Mouse (Mus musculus): ENCODE data around the gene Rmi2. TPM values are rescaled to one million over a fixed set of nuclear protein-coding genes. Genes with fewer than 3 reads are reported as not detected.

Rmi2 gene
- total RNA-seq, 2 experiments from 2014 or later, result 1.2 to 1.9 TPM

- Histone ChIP-seq H3K4me3 (no peak overlapping the region), H3K27ac (no peak overlapping the region)
- no peak for TF ChIP-seq CTCF (IDR thresholded peaks at IDR 0.05)
- peak; percentile 48 for DNase-seq
- intact Hi-C loops (cut with DNase I), result loop anchor here (2.0 kb wide), 1 partner anchor 291 kb away; no protein-coding TSS in a partner anchor
Observed at GRCm38 (mm10) chr16:10881231-10881962, 46.5 kb downstream of the Rmi2 start.

- intact Hi-C loops (cut with DNase I), result no loop called here
- Histone ChIP-seq H3K27ac (no peak overlapping the region), H3K4me3 (no peak overlapping the region)
- DNase-seq, result no peak
- no peak for TF ChIP-seq CTCF (IDR thresholded peaks at IDR 0.05)
Observed at GRCm38 (mm10) chr16:10887436-10887835, 52.6 kb downstream of the Rmi2 start.

GRCm38 (mm10) chr16:10890363-10890762 is 55.5 kb downstream of the Rmi2 start:
- intact Hi-C loops (cut with DNase I), result no loop called here
- Histone ChIP-seq H3K4me3 (no peak overlapping the region), H3K27ac (no peak overlapping the region)
- peak; percentile 21; the same call in 1 of the 2 replicates for TF ChIP-seq CTCF (IDR thresholded peaks at IDR 0.05)
- no peak for DNase-seq

- intact Hi-C loops (cut with DNase I), result no loop called here
- DNase-seq, result no peak
- TF ChIP-seq CTCF (IDR thresholded peaks at IDR 0.05), result no peak
- Histone ChIP-seq H3K27ac (no peak overlapping the region), H3K4me3 (no peak overlapping the region)
Observed at GRCm38 (mm10) chr16:10893161-10893560, 58.3 kb downstream of the Rmi2 start.

- no peak overlapping the region for H3K27ac ChIP-seq
- DNase-seq, result no peak
Observed at GRCm38 (mm10) chr16:10895906-10896305, 61.0 kb downstream of the Rmi2 start.

GRCm38 (mm10) chr16:10897372-10897771 is 62.5 kb downstream of the Rmi2 start:
- DNase-seq, result no peak
- intact Hi-C loops (cut with DNase I), result no loop called here
- Histone ChIP-seq H3K27ac (no peak overlapping the region), H3K4me3 (no peak overlapping the region)
- TF ChIP-seq CTCF (IDR thresholded peaks at IDR 0.05), result no peak

More at GRCm38 (mm10) chr16:10895906-10896305, 61.0 kb downstream of the Rmi2 start:
- TF ChIP-seq CTCF (IDR thresholded peaks at IDR 0.05), result no peak
- H3K4me3 ChIP-seq, result no peak overlapping the region
- intact Hi-C loops (cut with DNase I), result no loop called here

- intact Hi-C loops (cut with DNase I), result no loop called here
- DNase-seq, result no peak
- Histone ChIP-seq H3K4me3 (no peak overlapping the region), H3K27ac (no peak overlapping the region)
- TF ChIP-seq CTCF (IDR thresholded peaks at IDR 0.05), result no peak
Observed at GRCm38 (mm10) chr16:10900736-10901135, 65.9 kb downstream of the Rmi2 start.

- no peak for DNase-seq
- no peak overlapping the region for H3K4me3 ChIP-seq
- TF ChIP-seq CTCF (IDR thresholded peaks at IDR 0.05), result no peak
- no peak overlapping the region for H3K27ac ChIP-seq
- intact Hi-C loops (cut with DNase I), result no loop called here
Observed at GRCm38 (mm10) chr16:10901956-10902355, 67.1 kb downstream of the Rmi2 start.

GRCm38 (mm10) chr16:10902849-10903248 is 68.0 kb downstream of the Rmi2 start:
- intact Hi-C loops (cut with DNase I), result no loop called here

GRCm38 (mm10) chr16:10905661-10906113 is 70.8 kb downstream of the Rmi2 start:
- Histone ChIP-seq H3K27ac (no peak overlapping the region), H3K4me3 (no peak overlapping the region)
- no peak for TF ChIP-seq CTCF (IDR thresholded peaks at IDR 0.05)
- intact Hi-C loops (cut with DNase I), result no loop called here
- DNase-seq, result no peak

More at GRCm38 (mm10) chr16:10902849-10903248, 68.0 kb downstream of the Rmi2 start:
- no peak overlapping the region for H3K4me3 ChIP-seq
- no peak for DNase-seq
- peak; percentile 25; the same call in 1 of the 2 replicates for TF ChIP-seq CTCF (IDR thresholded peaks at IDR 0.05)
- H3K27ac ChIP-seq, result no peak overlapping the region

- intact Hi-C loops (cut with DNase I), result no loop called here
- TF ChIP-seq CTCF (IDR thresholded peaks at IDR 0.05), result no peak
- Histone ChIP-seq H3K27ac (no peak overlapping the region), H3K4me3 (no peak overlapping the region)
- no peak for DNase-seq
Observed at GRCm38 (mm10) chr16:10910541-10910940, 75.7 kb downstream of the Rmi2 start.

- TF ChIP-seq CTCF (IDR thresholded peaks at IDR 0.05), result no peak
- intact Hi-C loops (cut with DNase I), result no loop called here
- no peak for DNase-seq
Observed at GRCm38 (mm10) chr16:10911061-10911460, 76.2 kb downstream of the Rmi2 start.

GRCm38 (mm10) chr16:10915066-10915465 is 80.2 kb downstream of the Rmi2 start:
- DNase-seq, result no peak
- no peak for TF ChIP-seq CTCF (IDR thresholded peaks at IDR 0.05)
- intact Hi-C loops (cut with DNase I), result no loop called here
- no peak overlapping the region for H3K27ac ChIP-seq
- H3K4me3 ChIP-seq, result no peak overlapping the region

More at GRCm38 (mm10) chr16:10911061-10911460, 76.2 kb downstream of the Rmi2 start:
- H3K27ac ChIP-seq, result no peak overlapping the region
- H3K4me3 ChIP-seq, result no peak overlapping the region

- intact Hi-C loops (cut with DNase I), result no loop called here
- Histone ChIP-seq H3K27ac (no peak overlapping the region), H3K4me3 (no peak overlapping the region)
- no peak for DNase-seq
- TF ChIP-seq CTCF (IDR thresholded peaks at IDR 0.05), result no peak
Observed at GRCm38 (mm10) chr16:10916271-10916670, 81.4 kb downstream of the Rmi2 start.
